Mouse (Mus musculus) myocyte (in vitro differentiated cells): ENCODE measurements at regions not wholly inside any gene's neighbourhood (a gene's known extent, or its start where the extent isn't known, plus 50 kb on each side); places are given as distances from the start of the nearest gene placed in this dataset.

Experiments
- POLR2A ChIP-seq: IDR thresholded peaks from one replicate; pipeline ENCODE4 v1.6.1; 2011; ENCODE audit warnings: low read depth, mild to moderate bottlenecking, control low read depth, moderate library complexity; ENCODE audit not compliant: insufficient read length
- USF1 ChIP-seq: IDR thresholded peaks from one replicate; pipeline ENCODE4 v1.6.1; 2011; ENCODE audit warnings: low read depth, mild to moderate bottlenecking, control low read depth, moderate library complexity

DNA sequence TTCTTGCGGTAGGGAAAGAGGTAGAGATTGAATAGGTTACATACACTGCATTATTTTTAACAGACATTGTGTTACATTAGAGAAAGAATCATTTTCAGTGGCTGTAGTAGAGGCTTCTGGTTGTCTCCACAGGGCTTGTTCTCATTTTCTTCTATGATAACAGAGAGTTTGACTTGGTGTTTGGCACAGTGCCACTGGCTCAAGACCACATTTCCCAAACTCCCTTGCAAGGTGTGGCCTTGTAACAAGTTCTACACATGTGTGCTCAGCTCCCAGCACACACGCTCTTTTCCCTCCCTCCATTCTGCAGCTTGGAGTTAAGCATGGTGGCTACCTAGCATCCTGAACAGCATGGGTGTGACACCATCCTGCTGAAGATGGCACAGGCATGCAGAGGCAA is 252.2 kb downstream of the Spry2 start:
- TF ChIP-seq POLR2A (no peak), USF1 (no peak)
